Mouse (Mus musculus): Measurements from ENCODE around the gene Adsl.

Gene Adsl

GRCm38 (mm10) chr15:81006127-81006735, 57.9 kb downstream of the Adsl start:
- no peak for DNase-seq (ENCODE audit: extremely low read depth, low read depth)

GRCm38 (mm10) chr15:81007339-81007738, 59.0 kb downstream of the Adsl start:
- no peak for DNase-seq (ENCODE audit: extremely low read depth, low read depth)

GRCm38 (mm10) chr15:81007905-81008304, 59.6 kb downstream of the Adsl start:
- no peak for DNase-seq (ENCODE audit: extremely low read depth, low read depth)

- no peak for DNase-seq (ENCODE audit: extremely low read depth, low read depth)
Observed at GRCm38 (mm10) chr15:81008689-81009123, 60.4 kb downstream of the Adsl start.

- no peak for DNase-seq (ENCODE audit: extremely low read depth, low read depth)
Observed at GRCm38 (mm10) chr15:81010114-81010513, 61.8 kb downstream of the Adsl start.

GRCm38 (mm10) chr15:81011523-81011922, 63.2 kb downstream of the Adsl start:
- DNase-seq (ENCODE audit: extremely low read depth, low read depth), result no peak

GRCm38 (mm10) chr15:81012359-81012758, 64.1 kb downstream of the Adsl start:
- DNase-seq (ENCODE audit: extremely low read depth, low read depth), result no peak

- no peak for DNase-seq (ENCODE audit: extremely low read depth, low read depth)
Observed at GRCm38 (mm10) chr15:81013186-81013585, 64.9 kb downstream of the Adsl start.

GRCm38 (mm10) chr15:81015068-81015744, 66.9 kb downstream of the Adsl start:
- DNase-seq (ENCODE audit: extremely low read depth, low read depth), result no peak

- no peak for DNase-seq (ENCODE audit: extremely low read depth, low read depth)
Observed at GRCm38 (mm10) chr15:81016488-81016887, 68.2 kb downstream of the Adsl start.

GRCm38 (mm10) chr15:81017308-81017707, 69.0 kb downstream of the Adsl start:
- DNase-seq (ENCODE audit: extremely low read depth, low read depth), result no peak
